Mouse (Mus musculus) stomach, embryonic 14.5 days (tissue): ENCODE measurements around the gene Gm21985. TPM values are rescaled to one million over a fixed set of nuclear protein-coding genes. Genes with fewer than 3 reads are reported as not detected.

Experiments used
- ATAC-seq: fragments of 200-750 bp; cut with Nextera tagmentation; 2 replicates; pipeline ENCODE4 v1.8.0; 2017; ENCODE audit warnings: low read depth, moderate TSS enrichment; ENCODE audit not compliant: insufficient number of reproducible peaks, insufficient read depth, low FRiP score
- H3K27ac ChIP-seq: fragments of 300-500 bp; sonication (generic); 2 replicates; pipeline ENCODE4 v1.5.1; 2014; ENCODE audit warnings: mild to moderate bottlenecking, low read length, moderate library complexity, mixed read lengths
- H3K27me3 ChIP-seq: fragments of 300-500 bp; sonication (generic); 2 replicates; pipeline ENCODE4 v1.6.1; 2014; ENCODE audit warnings: low read length, control low read depth, mixed read lengths; ENCODE audit not compliant: control insufficient read depth, insufficient read depth
- H3K36me3 ChIP-seq: fragments of 300-500 bp; sonication (generic); 2 replicates; pipeline ENCODE4 v1.6.1; 2014; ENCODE audit warnings: mild to moderate bottlenecking, control low read depth, low read length, moderate library complexity, mixed read lengths; ENCODE audit not compliant: control insufficient read depth, insufficient read depth
- H3K4me1 ChIP-seq: fragments of 300-500 bp; sonication (generic); 2 replicates; pipeline ENCODE4 v1.6.1; 2014; ENCODE audit warnings: low read length, control low read depth, mixed read lengths; ENCODE audit not compliant: control insufficient read depth, insufficient read depth
- H3K4me2 ChIP-seq: fragments of 300-500 bp; sonication (generic); replicated peaks from 2 replicates; pipeline ENCODE4 v1.6.1; 2014; ENCODE audit warnings: low read depth, low read length, control low read depth
- H3K4me3 ChIP-seq: fragments of 300-500 bp; sonication (generic); 2 replicates; pipeline ENCODE4 v1.5.1; 2014; ENCODE audit warnings: low read depth, low read length, control low read depth
- H3K9ac ChIP-seq: fragments of 300-500 bp; sonication (generic); replicated peaks from 2 replicates; pipeline ENCODE4 v1.6.1; 2014; ENCODE audit warnings: low read depth, mild to moderate bottlenecking, control low read depth, low read length, moderate library complexity, mixed read lengths
- H3K9me3 ChIP-seq: fragments of 300-500 bp; sonication (generic); 2 replicates; pipeline ENCODE4 v1.6.1; 2016; ENCODE audit warnings: low read depth, low read length, control low read depth; ENCODE audit not compliant: control insufficient read depth
- WGBS: fragments of 180-500 bp; shearing (Covaris S2); extraction: QIAGEN DNeasy Blood & Tissue Kit; methylation state at CpG from one replicate; pipeline ENCODE4 v1.1.7; 2014; 5-methylcytosine and 5-hydroxymethylcytosine counted together
- polyA plus RNA-seq: library from polyadenylated mRNA; unstranded; fragments of >200 nt; fragmentation: Nextera tagmentation; extraction: Ambion mirVana; gene quantifications from 2 replicates; pipeline ENCODE4 v1.2.1, GENCODE M21; 2014

The Gm21985 gene
- polyA plus RNA-seq, 1 experiment from 2014 or later = not detected

GRCm38 (mm10) chr2:112239935-112240721, 26.0 kb upstream of the Gm21985 start:
- Histone ChIP-seq H3K4me1 (no peaks in the 10 kb centered on the region; the same call in 1 of the 2 replicates), H3K9ac (peak overlapping the region; percentile 65; the same call in 1 of the 2 replicates), H3K4me3 (peak overlapping the region; percentile 73), H3K27ac (peak overlapping the region; percentile 95; the same call in 1 of the 2 replicates), H3K9me3 (no peaks in the 10 kb centered on the region), H3K27me3 (no peaks in the 10 kb centered on the region), H3K36me3 (peaks cover 3% of the 10 kb centered on the region; the same call in 1 of the 2 replicates), H3K4me2 (peak overlapping the region; percentile 86)
- WGBS = under 1% methylated on average over 28 of the region's 28 CpGs
- ATAC-seq = peak; percentile 30

DNA sequence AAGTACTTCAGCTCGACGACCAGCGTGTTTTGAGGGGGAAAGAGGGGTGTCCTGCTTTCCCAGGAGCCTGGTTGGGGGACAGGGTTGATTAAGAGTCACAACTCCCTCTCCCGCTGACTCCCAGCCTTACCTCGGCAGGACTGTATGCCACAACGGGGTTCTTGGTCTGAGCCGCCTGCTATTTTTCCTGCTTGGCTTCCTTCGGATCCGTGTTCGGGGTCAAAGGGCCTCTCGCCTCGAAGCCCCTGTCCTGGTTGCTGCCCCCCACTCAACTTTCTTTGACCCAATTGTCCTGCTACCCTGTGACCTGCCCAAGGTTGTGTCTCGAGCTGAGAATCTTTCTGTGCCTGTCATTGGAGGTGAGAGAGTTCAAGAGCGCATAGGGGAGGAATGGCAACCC, 24.3 kb upstream of the Gm21985 start:
- Histone ChIP-seq H3K27me3 (no peaks in the 10 kb centered on the region), H3K9ac (no peak overlapping the region), H3K4me1 (no peaks in the 10 kb centered on the region; the same call in 1 of the 2 replicates), H3K27ac (no peak overlapping the region), H3K4me2 (no peak overlapping the region), H3K4me3 (no peak overlapping the region), H3K9me3 (no peaks in the 10 kb centered on the region), H3K36me3 (peaks cover 3% of the 10 kb centered on the region; the same call in 1 of the 2 replicates)
- ATAC-seq = no peak
- 74% methylated on average over 14 of the region's 14 CpGs for WGBS

- Histone ChIP-seq H3K9me3 (no peaks in the 10 kb centered on the region), H3K4me3 (no peak overlapping the region), H3K9ac (no peak overlapping the region), H3K27me3 (no peaks in the 10 kb centered on the region), H3K36me3 (peaks cover 8% of the 10 kb centered on the region), H3K4me1 (no peaks in the 10 kb centered on the region; the same call in 1 of the 2 replicates), H3K27ac (no peak overlapping the region), H3K4me2 (no peak overlapping the region)
- peak; percentile 28; the same call in 1 of the 2 replicates for ATAC-seq
- 70% methylated on average over 5 of the region's 5 CpGs for WGBS
Measured at GRCm38 (mm10) chr2:112245307-112245706, 20.8 kb upstream of the Gm21985 start.

GRCm38 (mm10) chr2:112246193-112246592, 19.9 kb upstream of the Gm21985 start:
- no peak overlapping the region for H3K4me2 ChIP-seq
- H3K27ac ChIP-seq = no peak overlapping the region
- no peak overlapping the region for H3K4me3 ChIP-seq
- H3K27me3 ChIP-seq = no peaks in the 10 kb centered on the region
- no peak overlapping the region for H3K9ac ChIP-seq
- H3K9me3 ChIP-seq = no peaks in the 10 kb centered on the region
- H3K4me1 ChIP-seq = no peaks in the 10 kb centered on the region
- WGBS = 64% methylated on average over 6 of the region's 6 CpGs
- peaks cover 8% of the 10 kb centered on the region for H3K36me3 ChIP-seq
- 0 out of 2 replicates have a peak, but pooled peaks have one; percentile 42 for ATAC-seq

DNA sequence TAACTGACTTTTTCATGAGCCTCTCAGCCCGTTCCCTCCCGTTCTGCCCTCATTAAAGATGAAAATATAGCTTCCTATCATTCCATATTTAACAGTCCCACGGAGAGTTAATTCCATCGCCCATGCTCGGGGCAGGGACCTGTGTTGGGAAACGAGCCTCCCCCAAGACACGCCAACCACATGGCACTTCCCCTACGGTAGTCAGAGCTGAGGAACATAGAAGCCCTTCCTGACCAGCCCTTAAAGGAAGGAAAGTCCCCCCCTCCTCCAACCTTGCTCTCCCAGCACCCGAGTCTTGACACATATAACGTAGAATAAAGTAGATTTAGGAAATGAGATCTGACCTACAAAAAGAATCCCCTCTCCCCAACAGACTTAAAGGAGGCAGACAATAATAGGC, 18.8 kb upstream of the Gm21985 start:
- H3K27ac ChIP-seq = no peak overlapping the region
- H3K4me2 ChIP-seq = no peak overlapping the region
- H3K9ac ChIP-seq = no peak overlapping the region
- no peak overlapping the region for H3K4me3 ChIP-seq
- no peaks in the 10 kb centered on the region for H3K4me1 ChIP-seq
- H3K9me3 ChIP-seq = no peaks in the 10 kb centered on the region
- WGBS = 78% methylated on average over 10 of the region's 10 CpGs
- H3K36me3 ChIP-seq = peaks cover 8% of the 10 kb centered on the region
- no peaks in the 10 kb centered on the region for H3K27me3 ChIP-seq
- no peak for ATAC-seq

- Histone ChIP-seq H3K36me3 (peaks cover 5% of the 10 kb centered on the region; the same call in 1 of the 2 replicates), H3K4me3 (no peak overlapping the region), H3K27me3 (no peaks in the 10 kb centered on the region), H3K9ac (no peak overlapping the region), H3K4me2 (no peak overlapping the region), H3K27ac (no peak overlapping the region), H3K4me1 (no peaks in the 10 kb centered on the region), H3K9me3 (no peaks in the 10 kb centered on the region)
- ATAC-seq = no peak
- 93% methylated on average over 10 of the region's 10 CpGs for WGBS
Measured at GRCm38 (mm10) chr2:112249780-112250453, 16.2 kb upstream of the Gm21985 start.

GRCm38 (mm10) chr2:112254675-112255515, 11.2 kb upstream of the Gm21985 start:
- Histone ChIP-seq H3K4me2 (no peak overlapping the region), H3K4me1 (no peaks in the 10 kb centered on the region), H3K4me3 (no peak overlapping the region), H3K27ac (no peak overlapping the region), H3K36me3 (no peaks in the 10 kb centered on the region), H3K27me3 (no peaks in the 10 kb centered on the region), H3K9me3 (no peaks in the 10 kb centered on the region), H3K9ac (no peak overlapping the region)
- ATAC-seq = 0 out of 2 replicates have a peak, but pooled peaks have one; percentile 15
- WGBS = 50% methylated on average over 7 of the region's 7 CpGs
